Mouse (Mus musculus) ES-E14 (cell line): ENCODE results near the gene Rp9.

Experiments used
- CHD2 ChIP-seq: IDR thresholded peaks from 2 replicates; pipeline ENCODE4 v1.6.1; 2014; ENCODE audit warnings: mild to moderate bottlenecking, low read depth, low read length, inconsistent platforms
- HCFC1 ChIP-seq: IDR thresholded peaks from 2 replicates; pipeline ENCODE4 v1.6.1; 2012; ENCODE audit warnings: low read length, inconsistent platforms, borderline replicate concordance; ENCODE audit not compliant: insufficient read depth
- ZNF384 ChIP-seq: IDR thresholded peaks from 2 replicates; pipeline ENCODE4 v1.6.1; 2012; ENCODE audit warnings: low read depth, low read length, inconsistent platforms

- TF ChIP-seq CHD2 (no peak), ZNF384 (no peak), HCFC1 (no peak)
Observed at GRCm38 (mm10) chr9:22424196-22424595, 45.3 kb downstream of the Rp9 start.
